Mouse (Mus musculus) cortical plate, adult 2 months (tissue): ENCODE results near the gene Exoc4.

Source experiments
- CTCF ChIP-seq: fragments of 200-500 bp; IDR thresholded peaks from 2 replicates; pipeline ENCODE4 v1.5.1; 2011; ENCODE audit warnings: mild to moderate bottlenecking, control low read depth, low read length; ENCODE audit not compliant: insufficient read depth; ENCODE audit errors: extremely low read depth
- POLR2A ChIP-seq: fragments of 200-500 bp; IDR thresholded peaks from 2 replicates; pipeline ENCODE4 v1.6.1; 2011; ENCODE audit warnings: mild to moderate bottlenecking, low read length, control low read depth; ENCODE audit not compliant: insufficient read depth; ENCODE audit errors: extremely low read depth

GRCm38 (mm10) chr6:34003033-34003432 is 754.1 kb downstream of the Exoc4 start:
- TF ChIP-seq POLR2A (no peak), CTCF (no peak)
